Mouse (Mus musculus): ENCODE data around the gene Phactr1. TPM values are rescaled to one million over a fixed set of nuclear protein-coding genes. Genes with fewer than 3 reads are reported as not detected.

Gene Phactr1
- polyA plus RNA-seq, 1 experiment from 2014 or later, result 8.1 TPM

DNA sequence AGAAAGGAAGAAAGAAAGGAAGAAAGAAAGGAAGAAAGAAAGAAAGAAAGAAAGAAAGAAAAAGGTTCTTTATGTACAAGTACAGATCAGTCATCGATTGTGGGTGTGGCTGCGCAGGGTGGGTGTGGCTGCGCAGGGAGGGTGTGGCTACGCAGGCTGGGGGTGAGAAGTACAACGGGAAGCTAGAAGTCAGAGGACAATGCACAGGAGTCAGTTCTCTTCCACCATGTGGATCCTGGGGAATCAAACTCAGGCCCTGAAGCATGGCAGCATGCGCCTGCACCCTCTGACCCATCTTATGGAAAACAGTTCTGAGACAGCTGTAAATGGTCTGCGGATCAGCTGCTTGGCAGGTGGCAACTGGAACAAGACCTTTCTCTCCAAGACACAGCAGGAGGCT is 500.7 kb downstream of the Phactr1 start:
- WGBS, result 58% methylated on average over 7 of the region's 7 CpGs
- Histone ChIP-seq H3K27me3 (ENCODE audit: control insufficient read depth, insufficient read depth, low read length) (no peaks in the 10 kb centered on the region), H3K4me3 (replicated peaks; ENCODE audit: low read length) (no peak overlapping the region), H3K4me1 (ENCODE audit: control insufficient read depth, insufficient read depth, low read length) (no peaks in the 10 kb centered on the region), H3K9me3 (replicated peaks; ENCODE audit: control insufficient read depth, low read length) (no peaks in the 10 kb centered on the region), H3K36me3 (ENCODE audit: control insufficient read depth, insufficient read depth, low read length) (no peaks in the 10 kb centered on the region), H3K9ac (ENCODE audit: low read length) (no peak overlapping the region), H3K27ac (ENCODE audit: low read length) (no peak overlapping the region), H3K4me2 (ENCODE audit: low read depth, low read length) (no peak overlapping the region)
- ATAC-seq (ENCODE audit: insufficient read depth, low FRiP score), result no peak

DNA sequence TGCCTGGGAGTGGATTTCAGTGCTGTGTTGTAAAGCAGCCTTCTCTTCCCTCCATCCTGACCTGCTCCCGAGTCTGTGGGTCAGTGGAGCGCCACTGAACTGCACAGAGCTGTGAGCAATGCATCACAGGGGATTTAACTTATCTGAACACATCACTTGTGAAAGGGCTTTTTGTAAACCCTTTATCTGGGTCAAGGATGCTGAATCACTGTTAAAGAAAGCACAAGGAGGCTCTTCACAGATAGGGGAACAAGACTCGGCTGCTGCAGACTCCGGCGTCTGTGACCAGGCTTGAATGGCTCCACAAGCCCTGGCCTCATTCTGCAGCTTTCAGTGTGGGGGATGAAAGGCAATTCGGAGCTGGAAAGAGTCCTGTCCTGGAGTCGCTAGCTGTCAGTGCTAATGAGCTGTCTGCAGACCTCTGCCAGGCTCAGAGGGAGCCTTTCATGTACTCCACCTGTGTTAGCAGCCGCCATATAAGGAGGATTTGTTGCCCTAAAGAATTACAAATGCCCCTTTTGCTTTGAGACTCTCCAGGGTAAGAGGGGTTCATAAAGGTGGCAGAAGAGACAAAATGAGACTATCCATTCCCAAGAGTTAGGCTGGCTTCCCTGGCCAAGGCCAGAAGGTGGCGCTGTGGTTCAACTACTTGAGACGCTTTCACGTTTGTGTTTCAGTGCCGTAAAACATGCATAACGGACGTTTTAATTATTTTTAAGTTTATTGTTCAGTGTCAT is 502.2 kb downstream of the Phactr1 start:
- Histone ChIP-seq H3K4me1 (ENCODE audit: control insufficient read depth, insufficient read depth, low read length) (no peaks in the 10 kb centered on the region), H3K9me3 (replicated peaks; ENCODE audit: control insufficient read depth, low read length) (no peaks in the 10 kb centered on the region), H3K36me3 (ENCODE audit: control insufficient read depth, insufficient read depth, low read length) (no peaks in the 10 kb centered on the region), H3K27me3 (ENCODE audit: control insufficient read depth, insufficient read depth, low read length) (no peaks in the 10 kb centered on the region), H3K27ac (ENCODE audit: low read length) (no peak overlapping the region), H3K4me3 (replicated peaks; ENCODE audit: low read length) (peak overlapping the region; percentile 39), H3K9ac (ENCODE audit: low read length) (peak overlapping the region; percentile 54), H3K4me2 (ENCODE audit: low read depth, low read length) (peak overlapping the region; percentile 52)
- WGBS, result 16% methylated on average over 14 of the region's 14 CpGs
- ATAC-seq (ENCODE audit: insufficient read depth, low FRiP score), result peak; percentile 57

DNA sequence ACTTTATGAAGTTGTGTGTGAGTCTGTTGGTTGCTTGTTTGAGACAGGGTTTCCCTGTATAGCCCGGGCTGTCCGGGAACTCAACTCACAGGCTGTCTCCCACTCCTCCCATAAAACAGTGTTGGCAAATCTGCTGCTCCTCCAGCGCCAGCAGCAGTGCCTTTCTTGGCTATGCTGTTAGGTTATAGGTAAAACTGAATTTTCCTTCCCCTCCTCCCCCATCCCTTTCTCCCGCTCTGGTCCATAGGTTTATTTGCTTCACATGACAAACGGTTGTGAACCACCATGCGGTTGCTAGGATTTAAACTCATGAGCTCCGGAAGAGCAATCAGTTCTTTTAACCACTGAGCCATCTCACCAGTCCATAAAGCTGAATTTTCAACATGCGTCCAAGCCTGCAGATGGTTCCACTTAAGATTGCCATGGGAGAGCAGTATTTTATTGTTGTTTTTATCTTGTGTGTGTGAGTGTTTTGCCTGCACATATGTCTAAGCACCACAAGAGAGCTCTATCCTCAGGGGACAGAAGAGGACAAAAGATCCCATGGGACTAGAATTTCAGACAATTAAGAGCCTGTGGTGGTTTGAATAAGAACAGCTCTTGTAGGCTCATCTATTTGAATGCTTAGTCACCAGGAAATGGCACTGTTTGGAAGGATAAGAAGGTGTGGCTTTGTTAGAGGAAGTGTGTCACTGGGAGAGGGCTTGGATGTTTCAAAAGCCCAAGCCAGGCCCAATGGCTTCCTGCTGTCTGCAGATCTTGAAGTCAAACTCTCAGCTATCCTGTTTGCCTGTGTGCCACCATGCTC is 503.0 kb downstream of the Phactr1 start:
- Histone ChIP-seq H3K4me3 (replicated peaks; ENCODE audit: low read length) (peak overlapping the region; percentile 39), H3K36me3 (ENCODE audit: control insufficient read depth, insufficient read depth, low read length) (no peaks in the 10 kb centered on the region), H3K9ac (ENCODE audit: low read length) (peak overlapping the region; percentile 54), H3K27ac (ENCODE audit: low read length) (no peak overlapping the region), H3K9me3 (replicated peaks; ENCODE audit: control insufficient read depth, low read length) (no peaks in the 10 kb centered on the region), H3K4me2 (ENCODE audit: low read depth, low read length) (peak overlapping the region; percentile 52), H3K27me3 (ENCODE audit: control insufficient read depth, insufficient read depth, low read length) (no peaks in the 10 kb centered on the region), H3K4me1 (ENCODE audit: control insufficient read depth, insufficient read depth, low read length) (no peaks in the 10 kb centered on the region)
- WGBS, result 41% methylated on average over 8 of the region's 8 CpGs
- ATAC-seq (ENCODE audit: insufficient read depth, low FRiP score), result peak; percentile 60; the same call in 1 of the 2 replicates

DNA sequence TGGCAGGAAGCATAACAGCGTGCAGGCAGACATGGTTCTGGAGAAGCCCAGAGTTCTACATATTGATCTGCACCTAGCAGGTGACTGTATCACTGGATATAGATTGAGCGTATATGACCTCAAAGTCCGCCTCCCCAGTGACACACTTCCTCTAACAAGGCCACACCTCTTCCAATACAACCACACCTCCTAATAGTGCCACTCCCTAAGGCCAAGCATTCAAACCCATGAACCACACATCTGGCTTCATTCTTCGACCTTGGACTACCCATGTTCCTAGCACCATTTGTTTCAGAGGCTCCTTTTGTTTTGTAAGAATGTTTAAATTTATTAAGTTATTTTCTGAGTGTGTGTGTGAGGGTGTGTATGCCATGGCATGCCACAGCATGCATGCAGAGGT is 507.3 kb downstream of the Phactr1 start:
- 95% methylated on average over 4 of the region's 4 CpGs for WGBS
- Histone ChIP-seq H3K4me3 (replicated peaks; ENCODE audit: low read length) (no peak overlapping the region), H3K4me1 (ENCODE audit: control insufficient read depth, insufficient read depth, low read length) (peaks cover 12% of the 10 kb centered on the region), H3K9ac (ENCODE audit: low read length) (no peak overlapping the region), H3K27me3 (ENCODE audit: control insufficient read depth, insufficient read depth, low read length) (no peaks in the 10 kb centered on the region), H3K9me3 (replicated peaks; ENCODE audit: control insufficient read depth, low read length) (no peaks in the 10 kb centered on the region), H3K36me3 (ENCODE audit: control insufficient read depth, insufficient read depth, low read length) (no peaks in the 10 kb centered on the region), H3K27ac (ENCODE audit: low read length) (no peak overlapping the region), H3K4me2 (ENCODE audit: low read depth, low read length) (no peak overlapping the region)
- ATAC-seq (ENCODE audit: insufficient read depth, low FRiP score), result no peak

Measured in stomach, embryonic 16.5 days (tissue).